Mouse (Mus musculus) adrenal gland, adult 2 months (tissue): ENCODE measurements around the gene Olfr517. TPM values are rescaled to one million over a fixed set of nuclear protein-coding genes. Genes with fewer than 3 reads are reported as not detected.

Experiments used
- DNase-seq: peaks from one replicate; pipeline ENCODE4 v3.0.0; 2021
- long read RNA-seq: library from polyadenylated mRNA; stranded (forward); transcript quantifications from one replicate; pipeline ENCODE4 v2.0.0, GENCODE M21; 2021
- polyA plus RNA-seq: library from polyadenylated mRNA; depleted of rRNA; stranded (reverse); fragments of >200 nt; gene quantifications from 2 replicates; pipeline ENCODE4 v1.2.3, GENCODE M21; 2012; rRNA removed
- total RNA-seq, 2 experiments: library from RNA; stranded (reverse); gene quantifications; 2 replicates each; pipeline ENCODE4 v1.2.3; 2021

The Olfr517 gene
- total RNA-seq (not detected), polyA plus RNA-seq (not detected in 2 replicates)
- long read RNA-seq = 0 reads

- DNase-seq = no peak
Observed at GRCm38 (mm10) chr7:108872279-108872678, at the start of gene Olfr517. Gene Olfr517 (minus strand): TSS chr7:108872379.

GRCm38 (mm10) chr7:108903969-108904368 lies 31.8 kb upstream of the Olfr517 start:
- no peak for DNase-seq

GRCm38 (mm10) chr7:108894320-108894719 lies 22.1 kb upstream of the Olfr517 start, which contains the start of gene Olfr519:
Gene Olfr519 (minus strand): TSS chr7:108894420.
- DNase-seq = no peak

GRCm38 (mm10) chr7:108884906-108885305 lies 12.7 kb upstream of the Olfr517 start, which contains the start of gene Olfr518:
Gene Olfr518 (minus strand): TSS chr7:108885006.
- DNase-seq = no peak

GRCm38 (mm10) chr7:108850429-108850828 lies 21.8 kb downstream of the Olfr517 start, which contains the start of gene Olfr516:
Gene Olfr516 (minus strand): TSS chr7:108850529.
- DNase-seq = no peak

GRCm38 (mm10) chr7:108825897-108826296 lies 46.3 kb downstream of the Olfr517 start, which contains the start of gene Olfr514:
Gene Olfr514 (minus strand): TSS chr7:108825997.
- DNase-seq = no peak

Other genes starting within 250 kb of the Olfr517 start
- not detected for gene Olfr508, start 242.4 kb downstream of the Olfr517 start, total RNA-seq
- not detected in 2 replicates for gene Olfr508, start 242.4 kb downstream of the Olfr517 start, polyA plus RNA-seq
- not detected for gene Olfr509, start 220.5 kb downstream of the Olfr517 start, total RNA-seq
- gene Olfr509, start 220.5 kb downstream of the Olfr517 start, polyA plus RNA-seq = not detected in 2 replicates
- gene Olfr510, start 206.0 kb downstream of the Olfr517 start, total RNA-seq = not detected
- not detected in 2 replicates for gene Olfr510, start 206.0 kb downstream of the Olfr517 start, polyA plus RNA-seq
- not detected for gene Olfr512, start 159.1 kb downstream of the Olfr517 start, total RNA-seq
- gene Olfr512, start 159.1 kb downstream of the Olfr517 start, polyA plus RNA-seq = not detected in 2 replicates
- not detected for gene Olfr513, start 121.4 kb downstream of the Olfr517 start, total RNA-seq
- not detected in 2 replicates for gene Olfr513, start 121.4 kb downstream of the Olfr517 start, polyA plus RNA-seq
- gene Olfr514, start 46.4 kb downstream of the Olfr517 start, total RNA-seq = not detected
- not detected in 2 replicates for gene Olfr514, start 46.4 kb downstream of the Olfr517 start, polyA plus RNA-seq
- not detected for gene Olfr516, start 21.9 kb downstream of the Olfr517 start, total RNA-seq
- not detected in 2 replicates for gene Olfr516, start 21.9 kb downstream of the Olfr517 start, polyA plus RNA-seq
- not detected for gene Olfr518, start 12.6 kb upstream of the Olfr517 start, total RNA-seq
- not detected in 2 replicates for gene Olfr518, start 12.6 kb upstream of the Olfr517 start, polyA plus RNA-seq
- not detected for gene Olfr519, start 22.0 kb upstream of the Olfr517 start, total RNA-seq
- gene Olfr519, start 22.0 kb upstream of the Olfr517 start, polyA plus RNA-seq = not detected in 2 replicates
- under 1 TPM; 0.17 to 0.61 TPM for gene Nlrp10, start 57.8 kb upstream of the Olfr517 start, total RNA-seq
- 0.02 TPM in 2 replicates for gene Nlrp10, start 57.8 kb upstream of the Olfr517 start, polyA plus RNA-seq
- 100 to 1,000 TPM; 118 to 158 TPM for gene Eif3f, start 62.0 kb upstream of the Olfr517 start, total RNA-seq
- 634 and 641 TPM in 2 replicates for gene Eif3f, start 62.0 kb upstream of the Olfr517 start, polyA plus RNA-seq
- gene Tub, start 78.0 kb upstream of the Olfr517 start, total RNA-seq = 10 to 100 TPM; 25.9 to 41.5 TPM
- 13.1 and 26.2 TPM in 2 replicates for gene Tub, start 78.0 kb upstream of the Olfr517 start, polyA plus RNA-seq
- 10 to 100 TPM; 39.6 to 63.7 TPM for gene Ric3, start 211.0 kb upstream of the Olfr517 start, total RNA-seq
- 98.5 and 106 TPM in 2 replicates for gene Ric3, start 211.0 kb upstream of the Olfr517 start, polyA plus RNA-seq